Mouse (Mus musculus): ENCODE results near the gene Denr. TPM values are rescaled to one million over a fixed set of nuclear protein-coding genes. Genes with fewer than 3 reads are reported as not detected.

Denr gene
- polyA plus RNA-seq, 1 experiment from 2014 or later = 177 TPM

- no peak for DNase-seq (ENCODE audit: extremely low spot score, low spot score)
- Histone ChIP-seq H3K27ac (no peak overlapping the region), H3K4me1 (peaks cover 42% of the 10 kb centered on the region), H3K27me3 (ENCODE audit: poor library complexity, severe bottlenecking) (peaks cover 39% of the 10 kb centered on the region), H3K36me3 (replicated peaks) (no peaks in the 10 kb centered on the region), H3K9me3 (no peaks in the 10 kb centered on the region), H3K4me3 (no peak overlapping the region)
- 48% methylated on average over 3 of the region's 3 CpGs for WGBS
Observed at GRCm38 (mm10) chr5:123977231-123977630, 70.3 kb downstream of the Denr start.

DNA sequence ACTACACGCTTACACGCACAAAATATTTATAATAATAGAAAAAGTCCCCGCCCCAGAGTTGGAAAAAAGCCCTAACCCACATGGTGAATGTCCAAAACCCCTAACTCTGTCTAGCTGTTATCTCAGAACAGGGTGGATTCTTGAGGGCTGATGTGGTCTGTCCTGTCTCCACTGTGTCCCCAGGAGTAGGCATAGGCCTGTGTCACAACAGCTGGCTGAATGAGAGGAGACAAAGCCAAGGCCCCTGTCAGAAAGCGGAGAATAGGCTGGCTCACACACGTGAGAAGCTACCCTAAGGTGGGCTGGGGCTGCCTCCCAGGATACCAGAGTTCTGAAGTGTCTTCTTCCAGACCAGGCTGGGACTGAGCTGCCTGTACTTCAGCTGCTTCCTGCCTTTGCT is 71.2 kb downstream of the Denr start:
- no peak overlapping the region for H3K4me3 ChIP-seq
- 83% methylated on average over 5 of the region's 5 CpGs for WGBS
- no peaks in the 10 kb centered on the region for H3K9me3 ChIP-seq
- no peak overlapping the region for H3K27ac ChIP-seq
- H3K36me3 ChIP-seq (replicated peaks) = no peaks in the 10 kb centered on the region
- H3K4me1 ChIP-seq = peaks cover 45% of the 10 kb centered on the region
- DNase-seq (ENCODE audit: extremely low spot score, low spot score) = no peak
- peaks cover 31% of the 10 kb centered on the region for H3K27me3 ChIP-seq (ENCODE audit: poor library complexity, severe bottlenecking)

Other genes with a start within 250 kb of the Denr start
- 55.6 and 55.8 TPM in 2 replicates for gene Clip1, start 222.6 kb upstream of the Denr start, polyA plus RNA-seq (2016; fragmentation: Nextera tagmentation; extraction: Ambion mirVana)
- 90.6 and 92.2 TPM in 2 replicates for gene Zcchc8, start 186.1 kb upstream of the Denr start, polyA plus RNA-seq (2016; fragmentation: Nextera tagmentation; extraction: Ambion mirVana)
- gene Rsrc2, start 157.8 kb upstream of the Denr start, polyA plus RNA-seq (2016; fragmentation: Nextera tagmentation; extraction: Ambion mirVana) = 130 and 137 TPM in 2 replicates
- gene Kntc1, start 157.5 kb upstream of the Denr start, polyA plus RNA-seq (2016; fragmentation: Nextera tagmentation; extraction: Ambion mirVana) = 51.3 and 52.1 TPM in 2 replicates
- gene Hcar2, start 41.7 kb upstream of the Denr start, polyA plus RNA-seq (2016; fragmentation: Nextera tagmentation; extraction: Ambion mirVana) = not detected in 2 replicates
- gene Hcar1, start 27.2 kb upstream of the Denr start, polyA plus RNA-seq (2016; fragmentation: Nextera tagmentation; extraction: Ambion mirVana) = not detected in 2 replicates
- gene Gm43518, start 20.2 kb downstream of the Denr start, polyA plus RNA-seq (2016; fragmentation: Nextera tagmentation; extraction: Ambion mirVana) = 1.7 TPM in 2 replicates
- 5.0 and 7.0 TPM in 2 replicates for gene Ccdc62, start 23.5 kb downstream of the Denr start, polyA plus RNA-seq (2016; fragmentation: Nextera tagmentation; extraction: Ambion mirVana)
- 7.7 and 11.1 TPM in 2 replicates for gene Hip1r, start 66.5 kb downstream of the Denr start, polyA plus RNA-seq (2016; fragmentation: Nextera tagmentation; extraction: Ambion mirVana)
- 50.8 and 51.2 TPM in 2 replicates for gene Vps37b, start 125.1 kb downstream of the Denr start, polyA plus RNA-seq (2016; fragmentation: Nextera tagmentation; extraction: Ambion mirVana)
- gene Abcb9, start 188.6 kb downstream of the Denr start, polyA plus RNA-seq (2016; fragmentation: Nextera tagmentation; extraction: Ambion mirVana) = 0.52 and 0.65 TPM in 2 replicates
- gene Ogfod2, start 205.1 kb downstream of the Denr start, polyA plus RNA-seq (2016; fragmentation: Nextera tagmentation; extraction: Ambion mirVana) = 16.8 and 17.8 TPM in 2 replicates
- gene Arl6ip4, start 208.9 kb downstream of the Denr start, polyA plus RNA-seq (2016; fragmentation: Nextera tagmentation; extraction: Ambion mirVana) = 136 and 140 TPM in 2 replicates

Data from forebrain, embryonic 10.5 days (tissue).